Mouse (Mus musculus): Measurements from ENCODE around the gene D630023F18Rik. TPM values are rescaled to one million over a fixed set of nuclear protein-coding genes. Genes with fewer than 3 reads are reported as not detected.

Gene D630023F18Rik
- total and polyA plus RNA-seq, 3 experiments, result not detected

GRCm38 (mm10) chr1:65075607-65076006, 47.4 kb downstream of the D630023F18Rik start:
- H3K9ac ChIP-seq (ENCODE audit: control insufficient read depth, low read depth, low read length, poor library complexity, severe bottlenecking), result no peak overlapping the region
- no peaks in the 10 kb centered on the region for H3K9me3 ChIP-seq (replicated peaks; ENCODE audit: insufficient read depth, low read length)

DNA sequence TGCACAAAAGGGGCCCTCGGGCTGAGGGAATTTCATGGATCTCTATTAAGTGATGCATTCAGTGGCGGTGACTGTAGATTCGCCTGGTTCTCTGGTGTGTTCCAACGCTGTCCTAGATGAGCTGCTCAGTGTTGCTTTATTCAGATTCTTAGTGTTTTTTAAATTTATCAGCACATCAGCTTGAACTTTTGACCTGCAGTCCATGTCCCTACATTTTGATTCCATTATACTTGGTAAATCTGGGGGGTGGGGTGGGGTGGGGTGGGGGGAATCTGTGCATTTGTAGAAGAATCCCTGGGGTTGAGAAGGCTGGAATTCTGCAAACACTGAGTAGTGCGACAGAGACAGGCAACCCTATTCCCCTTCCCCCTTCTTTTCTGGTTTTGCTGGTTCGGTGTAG, 49.4 kb downstream of the D630023F18Rik start, which contains the start of gene Crygc:
TSS of gene Crygc (minus strand) at position 101 of the 400 bp plus-strand sequence.
- H3K4me3 ChIP-seq (ENCODE audit: control insufficient read depth in 1 of 2, insufficient read depth in 1 of 2, low read depth in 2 of 2, low read length in 2 of 2), result no peak within 1 kb of the TSS
- H3K27me3 ChIP-seq (ENCODE audit: control insufficient read depth in 1 of 2, insufficient read depth in 2 of 2, low read length in 2 of 2), result no peaks in the 10 kb centered on the region; a peak in 1 of 4 replicates
- no peak for DNase-seq (ENCODE audit: low read depth, low spot score)
- no peaks in the 10 kb centered on the region for H3K9me3 ChIP-seq (replicated peaks; ENCODE audit: insufficient read depth, low read length)
- H3K27ac ChIP-seq (ENCODE audit: control insufficient read depth, low read depth, low read length), result no peak within 1 kb of the TSS
- no peak for TF ChIP-seq USF2 (IDR thresholded peaks at IDR 0.05; ENCODE audit: borderline replicate concordance in 1 of 2, insufficient read depth in 1 of 2, low read depth in 1 of 2, low read length in 2 of 2)
- no peak for TF ChIP-seq ZNF384 (IDR thresholded peaks at IDR 0.05; ENCODE audit: low read depth, low read length)
- TF ChIP-seq MYB (IDR thresholded peaks at IDR 0.05; ENCODE audit: low read depth, low read length), result no peak
- no peak for TF ChIP-seq RCOR1 (IDR thresholded peaks at IDR 0.05; ENCODE audit: low read depth, low read length)
- TF ChIP-seq USF1 (IDR thresholded peaks at IDR 0.05; ENCODE audit: low read depth, low read length), result no peak
- H3K36me3 ChIP-seq (ENCODE audit: control insufficient read depth in 1 of 2, insufficient read depth in 2 of 2, low read length in 2 of 2), result no peaks in the 10 kb centered on the region
- no peak within 1 kb of the TSS for H3K9ac ChIP-seq (ENCODE audit: control insufficient read depth, low read depth, low read length, poor library complexity, severe bottlenecking)
- H3K4me1 ChIP-seq (ENCODE audit: control insufficient read depth in 1 of 2, insufficient read depth in 2 of 2, low read length in 2 of 2), result no peaks in the 10 kb centered on the region
- H3K79me2 ChIP-seq (ENCODE audit: control insufficient read depth, insufficient read depth, low read length, poor library complexity), result no peaks in the 10 kb centered on the region

More at GRCm38 (mm10) chr1:65075607-65076006, 47.4 kb downstream of the D630023F18Rik start:
- Histone ChIP-seq H3K4me3 (ENCODE audit: control insufficient read depth in 1 of 2, insufficient read depth in 1 of 2, low read depth in 2 of 2, low read length in 2 of 2) (no peak overlapping the region), H3K4me1 (ENCODE audit: control insufficient read depth in 1 of 2, insufficient read depth in 2 of 2, low read length in 2 of 2) (no peaks in the 10 kb centered on the region), H3K79me2 (ENCODE audit: control insufficient read depth, insufficient read depth, low read length, poor library complexity) (no peaks in the 10 kb centered on the region), H3K27me3 (ENCODE audit: control insufficient read depth in 1 of 2, insufficient read depth in 2 of 2, low read length in 2 of 2) (no peaks in the 10 kb centered on the region; a peak in 1 of 4 replicates), H3K27ac (ENCODE audit: control insufficient read depth, low read depth, low read length) (no peak overlapping the region), H3K36me3 (ENCODE audit: control insufficient read depth in 1 of 2, insufficient read depth in 2 of 2, low read length in 2 of 2) (no peaks in the 10 kb centered on the region)
- TF ChIP-seq CTCF (IDR thresholded peaks at IDR 0.05 in 2 of 3, conservative IDR thresholded peaks at IDR 0.05 in 1 of 3; ENCODE audit: control insufficient read depth in 1 of 3, insufficient read depth in 1 of 3, low read depth in 2 of 3, low read length in 3 of 3, poor library complexity in 1 of 3, severe bottlenecking in 1 of 3) (peak in 1 of 3 experiments; percentile 27; a peak in 2 of 6 replicates), SMC3 (IDR thresholded peaks at IDR 0.05; ENCODE audit: low read depth, low read length) (peak; percentile 25; the same call in 1 of the 2 replicates), E2F4 (IDR thresholded peaks at IDR 0.05; ENCODE audit: borderline replicate concordance, low read depth, low read length) (no peak)
- peak; percentile 8 for DNase-seq (ENCODE audit: low read depth, low spot score)

- H3K27ac ChIP-seq (ENCODE audit: control insufficient read depth, low read depth, low read length), result no peak overlapping the region
- TF ChIP-seq SIN3A (IDR thresholded peaks at IDR 0.05; ENCODE audit: low read length), result no peak
- TF ChIP-seq TBP (IDR thresholded peaks at IDR 0.05; ENCODE audit: low read depth, low read length), result no peak
- no peak for TF ChIP-seq JUND (IDR thresholded peaks at IDR 0.05; ENCODE audit: low read depth, low read length)
- no peak for TF ChIP-seq ZC3H11A (IDR thresholded peaks at IDR 0.05; ENCODE audit: low read depth, low read length)
- TF ChIP-seq UBTF (IDR thresholded peaks at IDR 0.05; ENCODE audit: borderline replicate concordance, insufficient read depth, low read depth, low read length), result no peak
- no peak for TF ChIP-seq KAT2A (conservative IDR thresholded peaks at IDR 0.05; ENCODE audit: low read depth, low read length)
- no peak for TF ChIP-seq GABPA (IDR thresholded peaks at IDR 0.05; ENCODE audit: low read depth, low read length)
- TF ChIP-seq BHLHE40 (IDR thresholded peaks at IDR 0.05; ENCODE audit: borderline replicate concordance, low read depth, low read length), result no peak
- TF ChIP-seq MYC (IDR thresholded peaks at IDR 0.05; ENCODE audit: low read depth, low read length), result no peak
- no peak overlapping the region for H3K9ac ChIP-seq (ENCODE audit: control insufficient read depth, low read depth, low read length, poor library complexity, severe bottlenecking)
- H3K27me3 ChIP-seq (ENCODE audit: control insufficient read depth in 1 of 2, insufficient read depth in 2 of 2, low read length in 2 of 2), result no peaks in the 10 kb centered on the region
- no peak for DNase-seq (ENCODE audit: low read depth, low spot score)
- no peaks in the 10 kb centered on the region for H3K79me2 ChIP-seq (ENCODE audit: control insufficient read depth, insufficient read depth, low read length, poor library complexity)
- H3K4me1 ChIP-seq (ENCODE audit: control insufficient read depth in 1 of 2, insufficient read depth in 2 of 2, low read length in 2 of 2), result no peaks in the 10 kb centered on the region
- no peak overlapping the region for H3K4me3 ChIP-seq (ENCODE audit: control insufficient read depth in 1 of 2, insufficient read depth in 1 of 2, low read depth in 2 of 2, low read length in 2 of 2)
- H3K36me3 ChIP-seq (ENCODE audit: control insufficient read depth in 1 of 2, insufficient read depth in 2 of 2, low read length in 2 of 2), result no peaks in the 10 kb centered on the region
- no peaks in the 10 kb centered on the region for H3K9me3 ChIP-seq (replicated peaks; ENCODE audit: insufficient read depth, low read length)
These were observed 55.2 kb downstream of the D630023F18Rik start for GRCm38 (mm10) chr1:65067842-65068241.
